Mouse (Mus musculus) lung, embryonic 16.5 days (tissue): Measurements from ENCODE around the gene Clca3a2. TPM values are rescaled to one million over a fixed set of nuclear protein-coding genes. Genes with fewer than 3 reads are reported as not detected.
A peak's percentile ranks its signal among the peaks of the same experiment; 100 is the strongest.
"Not testable (repeated sequence)": the region's sequence is repeated elsewhere in the genome, so short reads cannot be mapped to it uniquely, and the experiment has no call there.

ENCODE experiments used
- ATAC-seq: fragments of 200-750 bp; cut with Nextera tagmentation; 2 replicates; pipeline ENCODE4 v1.8.0; 2017; ENCODE audit warnings: low read depth, mild to moderate bottlenecking, moderate library complexity
- H3K27ac ChIP-seq: fragments of 300-500 bp; sonication (generic); 2 replicates; pipeline ENCODE4 v1.5.1; 2014; ENCODE audit warnings: mild to moderate bottlenecking, control low read depth, low read length
- H3K27me3 ChIP-seq: fragments of 300-500 bp; sonication (generic); 2 replicates; pipeline ENCODE4 v1.6.1; 2014; ENCODE audit warnings: low read depth, low read length, mixed read lengths; ENCODE audit not compliant: control insufficient read depth, insufficient read depth
- H3K36me3 ChIP-seq: fragments of 300-500 bp; sonication (generic); 2 replicates; pipeline ENCODE4 v1.6.1; 2014; ENCODE audit warnings: low read length; ENCODE audit not compliant: control insufficient read depth, insufficient read depth
- H3K4me1 ChIP-seq: fragments of 300-500 bp; sonication (generic); replicated peaks from 2 replicates; pipeline ENCODE4 v1.6.1; 2014; ENCODE audit warnings: low read length, mixed read lengths; ENCODE audit not compliant: control insufficient read depth, insufficient read depth
- H3K4me2 ChIP-seq: fragments of 300-500 bp; sonication (generic); 2 replicates; pipeline ENCODE4 v1.6.1; 2014; ENCODE audit warnings: low read depth, low read length, control low read depth
- H3K4me3 ChIP-seq: fragments of 300-500 bp; sonication (generic); 2 replicates; pipeline ENCODE4 v1.5.1; 2014; ENCODE audit warnings: mild to moderate bottlenecking, low read length, control low read depth
- H3K9ac ChIP-seq: fragments of 300-500 bp; sonication (generic); 2 replicates; pipeline ENCODE4 v1.6.1; 2014; ENCODE audit warnings: low read length, control low read depth
- H3K9me3 ChIP-seq: fragments of 300-500 bp; sonication (generic); 2 replicates; pipeline ENCODE4 v1.6.1; 2016; ENCODE audit warnings: low read length; ENCODE audit not compliant: control insufficient read depth
- WGBS: fragments of 180-500 bp; shearing (Covaris S2); extraction: QIAGEN DNeasy Blood & Tissue Kit; methylation state at CpG from one replicate; pipeline ENCODE4 v1.1.7; 2014; 5-methylcytosine and 5-hydroxymethylcytosine counted together
- polyA plus RNA-seq: library from polyadenylated mRNA; unstranded; fragments of >200 nt; fragmentation: Nextera tagmentation; extraction: Ambion mirVana; gene quantifications from 2 replicates; pipeline ENCODE4 v1.2.1, GENCODE M21; 2015

Gene Clca3a2
- 1.8 and 4.0 TPM in 2 replicates for polyA plus RNA-seq

- H3K4me2 ChIP-seq, H3K36me3 ChIP-seq, H3K4me1 ChIP-seq, H3K27me3 ChIP-seq, H3K9ac ChIP-seq, H3K4me3 ChIP-seq, H3K27ac ChIP-seq, ATAC-seq, H3K9me3 ChIP-seq: not testable (repeated sequence)
- WGBS, result 57% methylated on average over 4 of the region's 6 CpGs
These were observed at the start of gene Clca3a2 for GRCm38 (mm10) chr3:144819219-144819618. TSS of gene Clca3a2 (minus strand) at chr3:144819494.

DNA sequence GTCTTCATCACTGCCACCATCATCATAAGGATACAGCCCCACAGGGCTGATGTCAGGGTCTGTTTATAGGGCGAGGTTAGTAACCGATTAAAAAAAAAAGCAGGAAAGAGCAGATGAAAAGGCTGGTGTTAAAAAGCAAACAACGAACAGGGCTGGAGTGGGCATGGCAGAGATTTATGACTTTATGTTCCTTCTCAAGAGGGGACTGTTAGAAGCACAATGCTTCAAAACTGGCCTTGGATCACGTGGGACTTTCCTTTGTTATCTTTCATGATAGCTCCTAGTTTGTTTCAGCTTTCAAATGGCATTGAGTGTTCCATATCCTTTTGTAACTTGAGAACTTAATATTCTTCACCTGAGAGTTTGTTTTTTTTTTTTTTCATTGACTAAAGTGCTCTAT is 30.3 kb upstream of the Clca3a2 start:
- WGBS, result 12% methylated on average over 4 of the region's 4 CpGs
- no peak overlapping the region for H3K27ac ChIP-seq
- H3K4me3 ChIP-seq, result no peak overlapping the region
- H3K27me3 ChIP-seq, result no peaks in the 10 kb centered on the region
- no peak overlapping the region for H3K9ac ChIP-seq
- no peak overlapping the region for H3K4me2 ChIP-seq
- H3K4me1 ChIP-seq, result no peaks in the 10 kb centered on the region
- no peaks in the 10 kb centered on the region for H3K36me3 ChIP-seq
- no peak for ATAC-seq
- no peaks in the 10 kb centered on the region for H3K9me3 ChIP-seq

GRCm38 (mm10) chr3:144849014-144849556 is 29.8 kb upstream of the Clca3a2 start, which contains the start of gene Clca3b:
TSS of gene Clca3b (minus strand) at chr3:144849357.
- H3K27me3 ChIP-seq, H3K4me2 ChIP-seq, H3K9me3 ChIP-seq, H3K4me3 ChIP-seq, H3K27ac ChIP-seq, H3K9ac ChIP-seq, ATAC-seq, H3K4me1 ChIP-seq, H3K36me3 ChIP-seq: not testable (repeated sequence)
- WGBS, result 55% methylated on average over 9 of the region's 9 CpGs

GRCm38 (mm10) chr3:144827257-144827656 is 8.0 kb upstream of the Clca3a2 start:
- ATAC-seq, result no peak
- Histone ChIP-seq H3K9ac (no peak overlapping the region), H3K9me3 (no peaks in the 10 kb centered on the region), H3K4me3 (no peak overlapping the region), H3K27ac (no peak overlapping the region), H3K27me3 (no peaks in the 10 kb centered on the region), H3K4me2 (no peak overlapping the region), H3K4me1 (no peaks in the 10 kb centered on the region), H3K36me3 (no peaks in the 10 kb centered on the region)
- 75% methylated on average over 6 of the region's 6 CpGs for WGBS

- no peak overlapping the region for H3K4me3 ChIP-seq
- H3K36me3 ChIP-seq, result no peaks in the 10 kb centered on the region
- H3K27me3 ChIP-seq, result no peaks in the 10 kb centered on the region
- 0 out of 2 replicates have a peak, but pooled peaks have one; percentile 45 for ATAC-seq
- no peaks in the 10 kb centered on the region for H3K4me1 ChIP-seq
- no peak overlapping the region for H3K27ac ChIP-seq
- no peak overlapping the region for H3K4me2 ChIP-seq
- H3K9ac ChIP-seq, result no peak overlapping the region
- H3K9me3 ChIP-seq, result no peaks in the 10 kb centered on the region
- 10% methylated on average over 10 of the region's 10 CpGs for WGBS
These were observed 5.9 kb upstream of the Clca3a2 start for GRCm38 (mm10) chr3:144825151-144825550.

DNA sequence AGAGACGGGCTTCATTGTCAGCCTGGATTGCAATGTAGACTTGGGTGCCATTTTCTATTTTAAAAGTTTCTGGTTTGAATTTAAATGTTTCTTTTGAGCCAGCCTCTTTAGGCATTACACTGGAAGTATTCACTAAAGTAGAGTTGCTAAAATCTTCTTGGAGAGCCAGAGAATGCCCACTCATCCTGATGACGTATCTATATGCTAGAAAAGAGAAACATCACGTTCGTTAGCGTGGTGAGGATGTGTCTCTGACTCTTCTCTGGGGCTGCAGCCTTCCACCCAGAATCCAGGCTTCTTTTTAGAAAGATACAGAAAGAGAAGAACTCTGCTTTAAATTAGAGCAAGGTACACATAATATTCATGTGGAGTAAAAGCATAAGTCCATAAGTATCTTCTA is 4.0 kb upstream of the Clca3a2 start:
- H3K9ac ChIP-seq, result no peak overlapping the region
- no peak overlapping the region for H3K4me2 ChIP-seq
- no peaks in the 10 kb centered on the region for H3K27me3 ChIP-seq
- H3K9me3 ChIP-seq, result no peaks in the 10 kb centered on the region
- H3K36me3 ChIP-seq, result no peaks in the 10 kb centered on the region
- 75% methylated on average over 5 of the region's 5 CpGs for WGBS
- H3K27ac ChIP-seq, result no peak overlapping the region
- H3K4me3 ChIP-seq, result no peak overlapping the region
- H3K4me1 ChIP-seq, result no peaks in the 10 kb centered on the region
- ATAC-seq, result no peak

DNA sequence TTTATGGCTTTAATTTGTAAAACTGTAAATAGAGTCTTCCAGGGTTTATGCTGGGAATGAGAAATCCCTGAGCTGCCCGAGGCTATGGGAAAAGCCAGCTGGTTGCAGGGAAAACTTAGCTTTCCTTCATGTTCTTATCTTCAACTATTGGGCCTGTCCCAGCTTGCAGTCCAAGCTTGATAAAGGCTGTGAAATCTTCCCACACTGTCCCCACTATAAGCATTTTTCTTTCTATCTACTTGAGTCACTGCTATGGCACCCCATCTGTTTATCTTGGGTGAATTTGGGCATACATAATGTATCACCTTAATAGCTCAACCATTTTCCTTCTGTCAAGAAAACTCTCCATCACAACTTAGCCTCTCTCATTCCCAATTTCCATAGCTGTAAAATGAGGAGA is 1.3 kb upstream of the Clca3a2 start:
- 28% methylated on average over 1 of the region's 1 CpGs for WGBS
- no peaks in the 10 kb centered on the region for H3K27me3 ChIP-seq
- no peaks in the 10 kb centered on the region for H3K9me3 ChIP-seq
- H3K4me3 ChIP-seq, result no peak overlapping the region
- no peaks in the 10 kb centered on the region for H3K4me1 ChIP-seq
- no peak for ATAC-seq
- no peak overlapping the region for H3K4me2 ChIP-seq
- H3K36me3 ChIP-seq, result no peaks in the 10 kb centered on the region
- H3K27ac ChIP-seq, result no peak overlapping the region
- H3K9ac ChIP-seq, result no peak overlapping the region

GRCm38 (mm10) chr3:144813336-144813735 is 6.0 kb downstream of the Clca3a2 start:
- not testable (repeated sequence) for H3K36me3 ChIP-seq, H3K27me3 ChIP-seq, H3K4me3 ChIP-seq, H3K9ac ChIP-seq, H3K4me2 ChIP-seq, ATAC-seq, H3K9me3 ChIP-seq, H3K27ac ChIP-seq, H3K4me1 ChIP-seq
- WGBS, result 91% methylated on average over 6 of the region's 6 CpGs

GRCm38 (mm10) chr3:144811821-144812220 is 7.5 kb downstream of the Clca3a2 start:
- Histone ChIP-seq H3K9me3 (no peaks in the 10 kb centered on the region), H3K4me1 (no peaks in the 10 kb centered on the region), H3K4me3 (no peak overlapping the region), H3K27me3 (no peaks in the 10 kb centered on the region), H3K4me2 (no peak overlapping the region), H3K36me3 (no peaks in the 10 kb centered on the region), H3K9ac (no peak overlapping the region), H3K27ac (no peak overlapping the region)
- ATAC-seq, result no peak
- 29% methylated on average over 3 of the region's 3 CpGs for WGBS
